Mouse (Mus musculus) intestine, embryonic 14.5 days (tissue): ENCODE measurements around the gene Anxa9. TPM values are rescaled to one million over a fixed set of nuclear protein-coding genes. Genes with fewer than 3 reads are reported as not detected.

Experiments
- ATAC-seq: fragments of 200-750 bp; cut with Nextera tagmentation; replicated peaks from 2 replicates; pipeline ENCODE4 v1.8.0; 2017; ENCODE audit warnings: low read depth, moderate number of reproducible peaks, moderate TSS enrichment, moderate library complexity; ENCODE audit not compliant: low FRiP score, low TSS enrichment
- DNase-seq: peaks from one replicate; pipeline ENCODE4 v3.0.0-alpha.2; 2018; ENCODE audit warnings: low spot score
- H3K27ac ChIP-seq: fragments of 300-500 bp; sonication (generic); 2 replicates; pipeline ENCODE4 v1.5.1; 2014; ENCODE audit warnings: low read depth, mild to moderate bottlenecking, control low read depth
- H3K27me3 ChIP-seq: fragments of 300-500 bp; sonication (generic); replicated peaks from 2 replicates; pipeline ENCODE4 v1.6.1; 2014; ENCODE audit warnings: low read length, control low read depth; ENCODE audit not compliant: control insufficient read depth, insufficient read depth
- H3K36me3 ChIP-seq: fragments of 300-500 bp; sonication (generic); 2 replicates; pipeline ENCODE4 v1.6.1; 2014; ENCODE audit warnings: low read length, control low read depth; ENCODE audit not compliant: control insufficient read depth, insufficient read depth
- H3K4me1 ChIP-seq: fragments of 300-500 bp; sonication (generic); replicated peaks from 2 replicates; pipeline ENCODE4 v1.6.1; 2014; ENCODE audit warnings: low read length, control low read depth, mixed read lengths; ENCODE audit not compliant: control insufficient read depth, insufficient read depth
- H3K4me2 ChIP-seq: fragments of 300-500 bp; sonication (generic); 2 replicates; pipeline ENCODE4 v1.6.1; 2014; ENCODE audit warnings: low read length
- H3K4me3 ChIP-seq: fragments of 300-500 bp; sonication (generic); 2 replicates; pipeline ENCODE4 v1.5.1; 2014; ENCODE audit warnings: low read depth, low read length, control low read depth, mixed read lengths
- H3K9ac ChIP-seq: fragments of 300-500 bp; sonication (generic); 2 replicates; pipeline ENCODE4 v1.6.1; 2014; ENCODE audit warnings: mild to moderate bottlenecking, low read length
- H3K9me3 ChIP-seq: fragments of 300-500 bp; sonication (generic); 2 replicates; pipeline ENCODE4 v1.6.1; 2016; ENCODE audit warnings: low read length, control low read depth; ENCODE audit not compliant: control insufficient read depth
- WGBS: fragments of 180-500 bp; shearing (Covaris S2); extraction: QIAGEN DNeasy Blood & Tissue Kit; methylation state at CpG from one replicate; pipeline ENCODE4 v1.1.7; 2014; 5-methylcytosine and 5-hydroxymethylcytosine counted together
- polyA plus RNA-seq: library from polyadenylated mRNA; unstranded; fragments of >200 nt; fragmentation: Nextera tagmentation; extraction: Ambion mirVana; gene quantifications from 2 replicates; pipeline ENCODE4 v1.2.1, GENCODE M21; 2014

The Anxa9 gene
- polyA plus RNA-seq, 1 experiment from 2014 or later, result 1.6 TPM

- 0 out of 2 replicates have a peak, but pooled peaks cover 3% of the 10 kb centered on the region for H3K4me1 ChIP-seq
- H3K4me3 ChIP-seq, result no peak overlapping the region
- no peaks in the 10 kb centered on the region for H3K27me3 ChIP-seq
- ATAC-seq (no peak), DNase-seq (no peak)
- WGBS, result 58% methylated on average over 6 of the region's 6 CpGs
- H3K36me3 ChIP-seq, result peaks cover 51% of the 10 kb centered on the region
- H3K27ac ChIP-seq, result no peak overlapping the region
- H3K9me3 ChIP-seq, result no peaks in the 10 kb centered on the region
- no peak overlapping the region for H3K9ac ChIP-seq
- no peak overlapping the region for H3K4me2 ChIP-seq
These were observed 16.8 kb downstream of the Anxa9 start for GRCm38 (mm10) chr3:95290156-95290555.

GRCm38 (mm10) chr3:95289419-95289818, 17.6 kb downstream of the Anxa9 start:
- DNase-seq (no peak), ATAC-seq (no peak)
- WGBS, result 89% methylated on average over 4 of the region's 4 CpGs
- Histone ChIP-seq H3K27me3 (no peaks in the 10 kb centered on the region), H3K4me1 (peaks cover 7% of the 10 kb centered on the region; the same call in 1 of the 2 replicates), H3K4me3 (no peak overlapping the region), H3K9me3 (no peaks in the 10 kb centered on the region), H3K27ac (no peak overlapping the region), H3K4me2 (no peak overlapping the region), H3K9ac (no peak overlapping the region), H3K36me3 (peaks cover 44% of the 10 kb centered on the region)

GRCm38 (mm10) chr3:95287541-95287940, 19.4 kb downstream of the Anxa9 start:
- DNase-seq (no peak), ATAC-seq (no peak)
- H3K4me1 ChIP-seq, result peaks cover 15% of the 10 kb centered on the region; the same call in 1 of the 2 replicates
- no peak overlapping the region for H3K4me3 ChIP-seq
- no peaks in the 10 kb centered on the region for H3K27me3 ChIP-seq
- H3K36me3 ChIP-seq, result peaks cover 26% of the 10 kb centered on the region
- 91% methylated on average over 3 of the region's 3 CpGs for WGBS
- no peak overlapping the region for H3K27ac ChIP-seq
- no peak overlapping the region for H3K9ac ChIP-seq
- no peak overlapping the region for H3K4me2 ChIP-seq
- no peaks in the 10 kb centered on the region for H3K9me3 ChIP-seq

- H3K4me2 ChIP-seq, result no peak overlapping the region
- H3K27ac ChIP-seq, result no peak overlapping the region
- no peak for DNase-seq
- no peaks in the 10 kb centered on the region for H3K27me3 ChIP-seq
- no peak for ATAC-seq
- peaks cover 17% of the 10 kb centered on the region for H3K36me3 ChIP-seq
- 78% methylated on average over 7 of the region's 7 CpGs for WGBS
- no peak overlapping the region for H3K4me3 ChIP-seq
- H3K9ac ChIP-seq, result no peak overlapping the region
- H3K4me1 ChIP-seq, result peaks cover 17% of the 10 kb centered on the region; the same call in 1 of the 2 replicates
- H3K9me3 ChIP-seq, result no peaks in the 10 kb centered on the region
These were observed 20.5 kb downstream of the Anxa9 start for GRCm38 (mm10) chr3:95286510-95286909.

- H3K9me3 ChIP-seq, result no peaks in the 10 kb centered on the region
- 59% methylated on average over 5 of the region's 5 CpGs for WGBS
- DNase-seq (no peak), ATAC-seq (no peak)
- no peak overlapping the region for H3K9ac ChIP-seq
- H3K27me3 ChIP-seq, result no peaks in the 10 kb centered on the region
- H3K4me2 ChIP-seq, result no peak overlapping the region
- peaks cover 17% of the 10 kb centered on the region; the same call in 1 of the 2 replicates for H3K4me1 ChIP-seq
- H3K4me3 ChIP-seq, result no peak overlapping the region
- H3K36me3 ChIP-seq, result peaks cover 17% of the 10 kb centered on the region
- H3K27ac ChIP-seq, result no peak overlapping the region
These were observed 21.0 kb downstream of the Anxa9 start for GRCm38 (mm10) chr3:95286011-95286410.

- no peak for ATAC-seq
- Histone ChIP-seq H3K9ac (no peak overlapping the region), H3K4me3 (no peak overlapping the region), H3K27ac (no peak overlapping the region), H3K27me3 (no peaks in the 10 kb centered on the region), H3K4me1 (peaks cover 23% of the 10 kb centered on the region; the same call in 1 of the 2 replicates), H3K4me2 (no peak overlapping the region), H3K9me3 (no peaks in the 10 kb centered on the region), H3K36me3 (peaks cover 17% of the 10 kb centered on the region)
- DNase-seq, result no peak
- WGBS, result 94% methylated on average over 5 of the region's 5 CpGs
These were observed 21.6 kb downstream of the Anxa9 start for GRCm38 (mm10) chr3:95285390-95285789.

GRCm38 (mm10) chr3:95284501-95285281, 22.3 kb downstream of the Anxa9 start:
- WGBS, result 83% methylated on average over 12 of the region's 12 CpGs
- Histone ChIP-seq H3K27ac (no peak overlapping the region), H3K36me3 (peaks cover 17% of the 10 kb centered on the region), H3K27me3 (no peaks in the 10 kb centered on the region), H3K4me1 (peaks cover 21% of the 10 kb centered on the region; the same call in 1 of the 2 replicates), H3K9ac (no peak overlapping the region), H3K4me2 (peak overlapping the region; percentile 84; the same call in 1 of the 2 replicates), H3K9me3 (no peaks in the 10 kb centered on the region), H3K4me3 (peak overlapping the region; percentile 87; the same call in 1 of the 2 replicates)
- ATAC-seq, result no peak
- DNase-seq, result no peak

- H3K9me3 ChIP-seq, result no peaks in the 10 kb centered on the region
- H3K36me3 ChIP-seq, result peaks cover 17% of the 10 kb centered on the region
- H3K4me2 ChIP-seq, result peak overlapping the region; percentile 84
- DNase-seq, result no peak
- ATAC-seq, result no peak
- H3K9ac ChIP-seq, result peak overlapping the region; percentile 80; the same call in 1 of the 2 replicates
- 14% methylated on average over 1 of the region's 1 CpGs for WGBS
- no peaks in the 10 kb centered on the region for H3K27me3 ChIP-seq
- H3K4me1 ChIP-seq, result peaks cover 21% of the 10 kb centered on the region; the same call in 1 of the 2 replicates
- no peak overlapping the region for H3K27ac ChIP-seq
- H3K4me3 ChIP-seq, result peak overlapping the region; percentile 87
These were observed 22.9 kb downstream of the Anxa9 start for GRCm38 (mm10) chr3:95284062-95284461.

- ATAC-seq, result no peak
- Histone ChIP-seq H3K9me3 (no peaks in the 10 kb centered on the region), H3K27me3 (no peaks in the 10 kb centered on the region), H3K4me1 (peaks cover 21% of the 10 kb centered on the region; the same call in 1 of the 2 replicates), H3K9ac (peak overlapping the region; percentile 80), H3K4me2 (peak overlapping the region; percentile 84), H3K36me3 (peaks cover 14% of the 10 kb centered on the region), H3K27ac (peak overlapping the region; percentile 92), H3K4me3 (peak overlapping the region; percentile 87)
- DNase-seq, result no peak
- under 1% methylated on average over 7 of the region's 7 CpGs for WGBS
These were observed 23.4 kb downstream of the Anxa9 start for GRCm38 (mm10) chr3:95283589-95283941.
